Mouse (Mus musculus): ENCODE results near the gene Rplp2. TPM values are rescaled to one million over a fixed set of nuclear protein-coding genes. Genes with fewer than 3 reads are reported as not detected.

Rplp2 gene
- polyA plus RNA-seq, 1 experiment from 2014 or later: 1,535 TPM

- H3K4me1 ChIP-seq (ENCODE audit: control insufficient read depth, insufficient read depth, low read length): peaks cover 24% of the 10 kb centered on the region
- 89% methylated on average over 17 of the region's 17 CpGs for WGBS
- H3K27me3 ChIP-seq (ENCODE audit: control insufficient read depth, insufficient read depth, low read length): peaks cover 18% of the 10 kb centered on the region; the same call in 1 of the 2 replicates
- no peak for ATAC-seq (ENCODE audit: insufficient number of reproducible peaks, insufficient read depth, low FRiP score, low read depth)
- H3K36me3 ChIP-seq (ENCODE audit: control insufficient read depth, insufficient read depth, low read length): peaks cover 6% of the 10 kb centered on the region; the same call in 1 of the 2 replicates
- H3K4me3 ChIP-seq (ENCODE audit: low read depth, low read length): no peak overlapping the region
- H3K27ac ChIP-seq (ENCODE audit: low read length): no peak overlapping the region
- no peaks in the 10 kb centered on the region for H3K9me3 ChIP-seq (ENCODE audit: control insufficient read depth, low read depth, low read length)
- no peak overlapping the region for H3K4me2 ChIP-seq (replicated peaks; ENCODE audit: low read depth, low read length)
- H3K9ac ChIP-seq (replicated peaks; ENCODE audit: low read depth, low read length): no peak overlapping the region
Observed at GRCm38 (mm10) chr7:141459301-141459711, 12.1 kb downstream of the Rplp2 start.

- 45% methylated on average over 5 of the region's 5 CpGs for WGBS
Observed at GRCm38 (mm10) chr7:141460001-141460390, 12.8 kb downstream of the Rplp2 start.

GRCm38 (mm10) chr7:141460391-141461113, 13.4 kb downstream of the Rplp2 start, which contains the start of gene Cracr2b:
Cracr2b (plus strand) TSS chr7:141461094.
- Histone ChIP-seq H3K27ac (ENCODE audit: low read length) (0 out of 2 replicates have a peak within 1 kb of the TSS, but pooled peaks have one; percentile 6), H3K36me3 (ENCODE audit: control insufficient read depth, insufficient read depth, low read length) (peaks cover 6% of the 10 kb centered on the region; the same call in 1 of the 2 replicates), H3K9me3 (ENCODE audit: control insufficient read depth, low read depth, low read length) (no peaks in the 10 kb centered on the region), H3K4me3 (ENCODE audit: low read depth, low read length) (peak within 1 kb of the TSS; percentile 37), H3K4me2 (replicated peaks; ENCODE audit: low read depth, low read length) (peak within 1 kb of the TSS; percentile 70), H3K9ac (replicated peaks; ENCODE audit: low read depth, low read length) (no peak within 1 kb of the TSS; the same call in 1 of the 2 replicates), H3K27me3 (ENCODE audit: control insufficient read depth, insufficient read depth, low read length) (peaks cover 19% of the 10 kb centered on the region; the same call in 1 of the 2 replicates), H3K4me1 (ENCODE audit: control insufficient read depth, insufficient read depth, low read length) (peaks cover 35% of the 10 kb centered on the region)
- ATAC-seq (ENCODE audit: insufficient number of reproducible peaks, insufficient read depth, low FRiP score, low read depth): no peak
- 47% methylated on average over 15 of the region's 15 CpGs for whole genome bisulfite sequencing

More at GRCm38 (mm10) chr7:141460001-141460390, 12.8 kb downstream of the Rplp2 start:
- H3K4me1 ChIP-seq (ENCODE audit: control insufficient read depth, insufficient read depth, low read length): peaks cover 30% of the 10 kb centered on the region
- no peak for ATAC-seq (ENCODE audit: insufficient number of reproducible peaks, insufficient read depth, low FRiP score, low read depth)
- no peak overlapping the region for H3K4me3 ChIP-seq (ENCODE audit: low read depth, low read length)
- no peak overlapping the region for H3K9ac ChIP-seq (replicated peaks; ENCODE audit: low read depth, low read length)
- H3K9me3 ChIP-seq (ENCODE audit: control insufficient read depth, low read depth, low read length): no peaks in the 10 kb centered on the region
- H3K4me2 ChIP-seq (replicated peaks; ENCODE audit: low read depth, low read length): no peak overlapping the region
- H3K27ac ChIP-seq (ENCODE audit: low read length): 0 out of 2 replicates have a peak overlapping the region, but pooled peaks have one; percentile 6
- peaks cover 19% of the 10 kb centered on the region; the same call in 1 of the 2 replicates for H3K27me3 ChIP-seq (ENCODE audit: control insufficient read depth, insufficient read depth, low read length)
- peaks cover 6% of the 10 kb centered on the region; the same call in 1 of the 2 replicates for H3K36me3 ChIP-seq (ENCODE audit: control insufficient read depth, insufficient read depth, low read length)

GRCm38 (mm10) chr7:141461521-141462332, 14.6 kb downstream of the Rplp2 start:
- no peak overlapping the region; the same call in 1 of the 2 replicates for H3K9ac ChIP-seq (replicated peaks; ENCODE audit: low read depth, low read length)
- peaks cover 6% of the 10 kb centered on the region; the same call in 1 of the 2 replicates for H3K36me3 ChIP-seq (ENCODE audit: control insufficient read depth, insufficient read depth, low read length)
- H3K4me3 ChIP-seq (ENCODE audit: low read depth, low read length): peak overlapping the region; percentile 37
- WGBS: 3% methylated on average over 57 of the region's 59 CpGs
- no peaks in the 10 kb centered on the region for H3K9me3 ChIP-seq (ENCODE audit: control insufficient read depth, low read depth, low read length)
- peaks cover 19% of the 10 kb centered on the region; the same call in 1 of the 2 replicates for H3K27me3 ChIP-seq (ENCODE audit: control insufficient read depth, insufficient read depth, low read length)
- no peak for ATAC-seq (ENCODE audit: insufficient number of reproducible peaks, insufficient read depth, low FRiP score, low read depth)
- H3K27ac ChIP-seq (ENCODE audit: low read length): no peak overlapping the region
- peak overlapping the region; percentile 70 for H3K4me2 ChIP-seq (replicated peaks; ENCODE audit: low read depth, low read length)
- peaks cover 31% of the 10 kb centered on the region for H3K4me1 ChIP-seq (ENCODE audit: control insufficient read depth, insufficient read depth, low read length)

GRCm38 (mm10) chr7:141462333-141462821, 15.2 kb downstream of the Rplp2 start:
- H3K4me2 ChIP-seq (replicated peaks; ENCODE audit: low read depth, low read length): peak overlapping the region; percentile 70
- no peaks in the 10 kb centered on the region for H3K9me3 ChIP-seq (ENCODE audit: control insufficient read depth, low read depth, low read length)
- H3K36me3 ChIP-seq (ENCODE audit: control insufficient read depth, insufficient read depth, low read length): peaks cover 6% of the 10 kb centered on the region; the same call in 1 of the 2 replicates
- 13% methylated on average over 5 of the region's 5 CpGs for WGBS
- peaks cover 19% of the 10 kb centered on the region; the same call in 1 of the 2 replicates for H3K27me3 ChIP-seq (ENCODE audit: control insufficient read depth, insufficient read depth, low read length)
- no peak overlapping the region for H3K27ac ChIP-seq (ENCODE audit: low read length)
- H3K4me1 ChIP-seq (ENCODE audit: control insufficient read depth, insufficient read depth, low read length): peaks cover 34% of the 10 kb centered on the region
- H3K4me3 ChIP-seq (ENCODE audit: low read depth, low read length): peak overlapping the region; percentile 37
- no peak overlapping the region for H3K9ac ChIP-seq (replicated peaks; ENCODE audit: low read depth, low read length)
- ATAC-seq (ENCODE audit: insufficient number of reproducible peaks, insufficient read depth, low FRiP score, low read depth): no peak

- H3K4me3 ChIP-seq (ENCODE audit: low read depth, low read length): 0 out of 2 replicates have a peak overlapping the region, but pooled peaks have one; percentile 11
- H3K9me3 ChIP-seq (ENCODE audit: control insufficient read depth, low read depth, low read length): no peaks in the 10 kb centered on the region
- no peak overlapping the region for H3K9ac ChIP-seq (replicated peaks; ENCODE audit: low read depth, low read length)
- 35% methylated on average over 12 of the region's 12 CpGs for WGBS
- peaks cover 46% of the 10 kb centered on the region for H3K4me1 ChIP-seq (ENCODE audit: control insufficient read depth, insufficient read depth, low read length)
- peak overlapping the region; percentile 34 for H3K4me2 ChIP-seq (replicated peaks; ENCODE audit: low read depth, low read length)
- no peaks in the 10 kb centered on the region for H3K36me3 ChIP-seq (ENCODE audit: control insufficient read depth, insufficient read depth, low read length)
- no peak overlapping the region for H3K27ac ChIP-seq (ENCODE audit: low read length)
- ATAC-seq (ENCODE audit: insufficient number of reproducible peaks, insufficient read depth, low FRiP score, low read depth): no peak
- peaks cover 19% of the 10 kb centered on the region; the same call in 1 of the 2 replicates for H3K27me3 ChIP-seq (ENCODE audit: control insufficient read depth, insufficient read depth, low read length)
Observed at GRCm38 (mm10) chr7:141463824-141464602, 16.8 kb downstream of the Rplp2 start.

GRCm38 (mm10) chr7:141464603-141465201, 17.5 kb downstream of the Rplp2 start:
- peaks cover under 1% of the 10 kb centered on the region; the same call in 1 of the 2 replicates for H3K36me3 ChIP-seq (ENCODE audit: control insufficient read depth, insufficient read depth, low read length)
- no peak overlapping the region for H3K27ac ChIP-seq (ENCODE audit: low read length)
- peak overlapping the region; percentile 34 for H3K4me2 ChIP-seq (replicated peaks; ENCODE audit: low read depth, low read length)
- WGBS: 9% methylated on average over 33 of the region's 38 CpGs
- ATAC-seq (ENCODE audit: insufficient number of reproducible peaks, insufficient read depth, low FRiP score, low read depth): no peak
- peak overlapping the region; percentile 11; the same call in 1 of the 2 replicates for H3K4me3 ChIP-seq (ENCODE audit: low read depth, low read length)
- H3K4me1 ChIP-seq (ENCODE audit: control insufficient read depth, insufficient read depth, low read length): peaks cover 51% of the 10 kb centered on the region
- 0 out of 2 replicates have a peak overlapping the region, but pooled peaks have one; percentile 2 for H3K9ac ChIP-seq (replicated peaks; ENCODE audit: low read depth, low read length)
- H3K27me3 ChIP-seq (ENCODE audit: control insufficient read depth, insufficient read depth, low read length): peaks cover 19% of the 10 kb centered on the region; the same call in 1 of the 2 replicates
- no peaks in the 10 kb centered on the region for H3K9me3 ChIP-seq (ENCODE audit: control insufficient read depth, low read depth, low read length)

Measured in stomach, embryonic 14.5 days (tissue).